Mouse (Mus musculus): ENCODE results near the gene Tmprss11a. TPM values are rescaled to one million over a fixed set of nuclear protein-coding genes. Genes with fewer than 3 reads are reported as not detected.

Tmprss11a gene
- total RNA-seq (2021): not detected
- long read RNA-seq, experiment 1: 0 reads
- long read RNA-seq, experiment 2: 0 reads

DNA sequence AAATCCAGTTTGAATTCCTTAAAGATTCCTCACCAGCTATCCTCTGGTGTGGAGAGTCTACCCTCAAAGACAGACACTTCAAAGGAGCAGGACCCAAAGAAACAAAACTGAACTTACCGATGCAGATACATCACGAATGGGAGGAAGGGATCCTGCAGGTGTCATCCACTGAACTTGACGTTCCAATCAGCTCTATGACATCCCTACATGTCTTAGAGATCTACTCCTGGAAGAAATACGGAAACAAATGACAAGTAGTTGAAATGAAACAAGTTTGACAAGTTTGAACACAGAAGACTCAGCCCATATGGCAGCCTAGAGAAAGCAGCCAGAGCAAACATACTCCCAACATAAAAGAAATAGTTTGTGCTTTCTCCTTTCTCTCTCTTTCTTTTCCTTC, at the start of gene Tmprss11a:
Tmprss11a (minus strand) TSS at position 101 of the 400 bp plus-strand sequence.
- no peak for DNase-seq

- no peak for DNase-seq
Measured at GRCm38 (mm10) chr5:86518500-86518899, 49.7 kb upstream of the Tmprss11a start, which contains the start of gene Tmprss11g. Gene Tmprss11g, minus strand, starts transcription at chr5:86518600.

GRCm38 (mm10) chr5:86511538-86511937, 42.7 kb upstream of the Tmprss11a start:
- DNase-seq: no peak

GRCm38 (mm10) chr5:86493453-86493852, 24.7 kb upstream of the Tmprss11a start:
- no peak for DNase-seq

DNA sequence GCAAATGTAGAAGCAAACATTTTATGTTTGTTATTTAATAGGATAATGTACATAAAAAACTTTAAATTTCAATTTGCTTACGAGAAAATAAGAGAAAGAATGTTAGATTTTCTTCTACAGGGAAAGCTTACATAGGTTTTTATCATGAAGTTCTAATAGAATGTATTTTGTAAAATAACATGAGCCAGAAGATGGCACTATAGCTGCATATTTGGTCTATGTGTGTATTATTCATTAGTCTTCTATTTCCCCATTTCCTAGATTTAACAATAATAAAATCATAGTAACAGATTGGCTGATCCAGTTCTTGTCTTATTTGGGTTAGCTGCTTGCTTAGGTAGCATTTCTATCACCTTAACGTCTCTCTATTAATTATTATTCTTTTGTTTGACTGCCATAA, 13.8 kb upstream of the Tmprss11a start:
- DNase-seq: no peak

- DNase-seq: no peak
Measured at GRCm38 (mm10) chr5:86482031-86482430, 13.2 kb upstream of the Tmprss11a start.

DNA sequence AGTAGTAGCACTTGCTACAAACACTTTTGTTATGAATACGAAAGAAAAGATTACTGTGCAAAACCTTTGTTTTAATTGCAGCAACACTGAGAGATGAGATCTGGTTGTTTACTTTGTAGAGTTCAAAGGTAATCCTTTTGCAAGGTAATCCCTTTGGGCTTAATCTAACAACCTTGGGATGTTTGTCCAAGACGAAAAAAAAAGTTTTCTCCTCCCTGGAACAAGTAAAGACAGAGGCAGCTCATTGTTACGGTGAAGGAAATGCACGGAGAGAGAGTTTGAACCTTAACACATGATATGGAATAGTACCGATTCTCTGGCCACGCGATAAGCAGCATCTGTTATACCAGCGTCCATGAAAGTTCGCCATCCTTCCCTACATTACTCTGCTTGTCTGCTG, 5.1 kb upstream of the Tmprss11a start:
- no peak for DNase-seq

DNA sequence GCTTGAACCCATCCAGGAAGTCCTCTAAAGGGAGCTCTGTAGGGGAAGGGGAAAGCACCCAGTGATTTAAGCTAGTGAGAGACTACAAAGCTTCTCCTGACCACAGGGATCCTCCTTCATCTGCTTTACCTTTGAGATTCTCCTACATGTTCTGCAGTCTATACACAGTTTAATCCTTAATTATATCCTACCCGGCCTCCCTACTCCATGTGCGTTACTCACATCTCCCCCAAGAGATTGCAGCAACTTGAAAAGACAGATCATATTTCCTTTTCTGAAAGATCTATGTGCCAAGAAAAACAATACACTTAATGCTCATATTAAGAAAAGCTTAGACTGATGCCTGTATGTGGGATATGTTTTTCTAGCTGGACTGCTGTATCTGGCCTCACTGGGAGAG, 29.5 kb downstream of the Tmprss11a start:
- DNase-seq: no peak

- no peak for DNase-seq
Measured at GRCm38 (mm10) chr5:86438548-86438947, 30.2 kb downstream of the Tmprss11a start.

- DNase-seq: peak in 1 of 2 experiments; percentile 3
Measured at GRCm38 (mm10) chr5:86432697-86433096, 36.1 kb downstream of the Tmprss11a start.

DNA sequence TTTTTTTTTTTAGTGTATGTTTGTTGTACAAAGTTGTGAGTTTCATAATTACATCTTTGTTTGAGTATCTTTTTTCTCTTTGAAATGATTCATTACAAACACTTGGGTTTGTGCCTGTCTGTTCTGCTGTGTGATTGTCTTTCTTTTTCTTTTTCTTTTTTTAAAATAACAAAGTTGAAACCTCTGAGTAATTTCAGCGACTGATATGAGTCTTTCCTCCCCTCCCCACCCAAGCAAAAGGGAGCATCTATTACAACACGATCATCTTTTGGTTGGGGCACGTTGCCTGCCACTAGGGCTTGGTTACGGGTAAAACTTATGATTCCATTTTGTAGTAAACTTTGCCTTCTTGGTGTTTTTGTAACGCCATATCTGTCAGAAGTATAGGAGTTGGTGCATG, 37.7 kb downstream of the Tmprss11a start:
- DNase-seq: no peak

DNA sequence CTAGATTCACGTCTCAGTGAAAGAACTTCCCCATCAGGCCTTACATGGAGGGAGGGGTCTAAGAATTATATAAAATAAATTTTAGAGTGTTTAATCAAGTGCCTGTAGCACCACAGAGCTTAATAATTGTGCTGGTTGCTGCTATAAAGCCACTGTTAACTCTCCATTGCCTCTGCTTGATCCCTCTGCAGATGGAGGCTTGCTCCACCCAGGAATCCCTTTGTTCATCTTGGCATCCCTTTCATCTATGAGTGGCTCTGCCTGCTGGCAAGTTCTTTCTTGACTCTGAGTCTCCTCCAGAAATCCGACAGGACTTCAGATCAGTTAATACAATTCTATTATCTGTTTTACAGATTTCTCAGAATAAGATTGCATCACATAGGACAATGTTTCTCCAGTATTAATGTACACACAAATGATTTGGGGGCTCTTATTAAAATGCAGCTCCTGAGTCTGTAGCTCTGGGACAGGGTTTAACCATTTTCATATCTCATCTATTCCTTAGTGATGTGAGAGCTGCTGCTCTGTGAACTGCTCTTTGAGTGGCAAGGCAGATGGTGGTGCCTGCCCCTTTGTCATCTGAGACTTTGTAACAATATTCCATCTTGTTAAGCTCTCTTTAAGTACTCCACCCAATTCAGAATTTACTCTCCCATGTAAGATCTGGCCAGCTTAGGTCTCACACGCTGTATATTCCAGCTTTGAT, 47.3 kb downstream of the Tmprss11a start:
- no peak for DNase-seq

DNA sequence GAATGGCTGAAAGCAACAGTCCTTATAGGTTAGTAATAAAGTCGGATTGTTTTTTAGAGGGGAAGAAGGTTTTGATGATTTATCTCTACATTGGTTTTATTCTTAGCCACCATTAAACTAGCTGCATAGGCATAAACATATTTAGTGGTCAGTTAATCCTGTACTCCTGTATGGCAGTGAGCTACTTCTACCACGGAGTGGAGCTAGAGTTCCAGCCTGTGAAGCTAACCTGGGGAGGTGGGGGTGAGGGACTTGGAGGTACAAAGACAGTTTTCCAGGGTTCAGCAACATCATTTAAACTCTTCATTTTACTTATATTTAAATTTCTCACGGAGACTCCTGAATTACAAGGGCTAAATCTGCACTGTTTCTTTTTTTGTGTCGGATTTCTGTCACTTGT, 49.3 kb downstream of the Tmprss11a start:
- DNase-seq: no peak

- DNase-seq: no peak
Measured at GRCm38 (mm10) chr5:86414280-86414679, 54.5 kb downstream of the Tmprss11a start.

- peak in 1 of 2 experiments; percentile 42 for DNase-seq
Measured at GRCm38 (mm10) chr5:86410815-86411214, 58.0 kb downstream of the Tmprss11a start.

GRCm38 (mm10) chr5:86407941-86408340, 60.8 kb downstream of the Tmprss11a start:
- DNase-seq: no peak

GRCm38 (mm10) chr5:86407191-86407590, 61.6 kb downstream of the Tmprss11a start:
- no peak for DNase-seq

DNA sequence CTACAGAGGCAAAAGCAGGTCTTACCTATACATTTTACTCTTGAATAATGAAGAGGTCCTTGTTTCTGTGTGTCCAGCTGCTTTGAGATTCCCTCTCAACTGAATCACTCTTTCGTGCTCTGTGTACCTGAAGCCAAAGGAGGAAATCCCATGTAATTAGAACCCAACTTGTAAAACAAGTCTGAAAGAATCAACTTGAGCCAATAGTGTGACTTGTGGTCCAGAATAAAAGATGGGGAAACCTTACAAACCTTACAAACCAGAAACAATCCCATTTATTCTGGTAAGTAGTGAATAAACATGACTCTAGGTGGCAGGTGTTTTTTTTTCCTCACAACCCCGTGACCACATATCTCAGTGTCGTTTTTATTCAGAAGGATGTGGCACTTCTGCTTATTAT, 95.5 kb downstream of the Tmprss11a start, which contains the start of gene Tmprss11d:
Tmprss11d (minus strand) TSS at position 101 of the 400 bp plus-strand sequence.
- DNase-seq: no peak

Other genes with a start within 250 kb of the Tmprss11a start
- not detected for gene Tmprss11c, start 179.7 kb downstream of the Tmprss11a start, total RNA-seq (2021)
- not detected for gene Tmprss11d, start 95.6 kb downstream of the Tmprss11a start, total RNA-seq (2021)
- not detected for gene Tmprss11g, start 49.6 kb upstream of the Tmprss11a start, total RNA-seq (2021)
- gene Tmprss11f, start 163.4 kb upstream of the Tmprss11a start, total RNA-seq (2021): not detected
- gene Tmprss11b, start 207.4 kb upstream of the Tmprss11a start, total RNA-seq (2021): not detected